Mouse (Mus musculus): ENCODE results near the gene Cdkal1.

- no peak for TF ChIP-seq USF1 (IDR thresholded peaks at IDR 0.05; ENCODE audit: low read depth, low read length)
- no peak for TF ChIP-seq NRF1 (IDR thresholded peaks at IDR 0.05; ENCODE audit: low read depth, low read length)
- no peak for TF ChIP-seq ZKSCAN1 (IDR thresholded peaks at IDR 0.05; ENCODE audit: borderline replicate concordance, low read depth, low read length)
- TF ChIP-seq ZMIZ1 (IDR thresholded peaks at IDR 0.05; ENCODE audit: low read depth, low read length): no peak
- no peak for TF ChIP-seq CTCF (conservative IDR thresholded peaks at IDR 0.05 in 1 of 2, IDR thresholded peaks at IDR 0.05 in 1 of 2; ENCODE audit: low read depth in 2 of 2, low read length in 2 of 2)
Measured at GRCm38 (mm10) chr13:29196798-29197498, 658.5 kb downstream of the Cdkal1 start.
